Mouse (Mus musculus) MEL (cell line): ENCODE results near the gene Slc4a1. TPM values are rescaled to one million over a fixed set of nuclear protein-coding genes. Genes with fewer than 3 reads are reported as not detected.

ENCODE experiments used
- DNase-seq: peaks from one replicate; pipeline ENCODE4 v3.0.0; 2011; ENCODE audit warnings: low read depth, low spot score
- H3K27ac ChIP-seq: 2 replicates; pipeline ENCODE4 v1.5.1; 2012; ENCODE audit warnings: low read depth, mild to moderate bottlenecking, control low read depth, low read length, moderate library complexity; ENCODE audit not compliant: control insufficient read depth
- H3K27me3 ChIP-seq, 2 experiments: fragments of 150-350 bp in 1 of 2; sonication (generic) in 1 of 2; 2 replicates each; pipeline ENCODE4 v1.6.1; 2012; ENCODE audit warnings: low read length in 2 of 2, mild to moderate bottlenecking in 2 of 2, improper control_type of control experiment in 1 of 2, moderate library complexity in 1 of 2; ENCODE audit not compliant: insufficient read depth in 2 of 2, control insufficient read depth in 1 of 2
- H3K36me3 ChIP-seq, 2 experiments: 2 replicates each; pipeline ENCODE4 v1.6.1; 2012 to 2014; ENCODE audit warnings: low read length in 2 of 2, improper control_type of control experiment in 1 of 2, inconsistent platforms in 1 of 2, mild to moderate bottlenecking in 1 of 2; ENCODE audit not compliant: insufficient read depth in 2 of 2, control insufficient read depth in 1 of 2
- H3K4me1 ChIP-seq, 2 experiments: fragments of 150-350 bp in 1 of 2; sonication (generic) in 1 of 2; 2 replicates each; pipeline ENCODE4 v1.6.1; 2012; ENCODE audit warnings: low read length in 2 of 2, improper control_type of control experiment in 1 of 2, mild to moderate bottlenecking in 1 of 2; ENCODE audit not compliant: insufficient read depth in 2 of 2, control insufficient read depth in 1 of 2
- H3K4me3 ChIP-seq, 2 experiments: fragments of 150-350 bp in 1 of 2; sonication (generic) in 1 of 2; 2 replicates each; pipeline ENCODE4 v1.5.1; 2012; ENCODE audit warnings: low read depth in 2 of 2, low read length in 2 of 2, mild to moderate bottlenecking in 2 of 2, moderate library complexity in 2 of 2, control low read depth in 1 of 2, improper control_type of control experiment in 1 of 2; ENCODE audit not compliant: control insufficient read depth in 1 of 2, insufficient read depth in 1 of 2
- H3K79me2 ChIP-seq: 2 replicates; pipeline ENCODE4 v1.6.1; 2012; ENCODE audit warnings: mild to moderate bottlenecking, low read length, moderate library complexity; ENCODE audit not compliant: control insufficient read depth, poor library complexity, insufficient read depth
- H3K9ac ChIP-seq: 2 replicates; pipeline ENCODE4 v1.6.1; 2012; ENCODE audit warnings: low read depth, mild to moderate bottlenecking, control low read depth, low read length, moderate library complexity; ENCODE audit not compliant: control insufficient read depth, poor library complexity, severe bottlenecking
- H3K9me3 ChIP-seq: fragments of 150-350 bp; sonication (generic); replicated peaks from 2 replicates; pipeline ENCODE4 v1.6.1; 2012; ENCODE audit warnings: mild to moderate bottlenecking, low read length, improper control_type of control experiment, moderate library complexity; ENCODE audit not compliant: insufficient read depth
- BHLHE40 ChIP-seq: IDR thresholded peaks from 2 replicates; pipeline ENCODE4 v1.6.1; 2012; ENCODE audit warnings: low read depth, mild to moderate bottlenecking, inconsistent platforms, low read length, improper control_type of control experiment, borderline replicate concordance
- CHD1 ChIP-seq: IDR thresholded peaks from 2 replicates; pipeline ENCODE4 v1.6.1; 2012; ENCODE audit warnings: low read depth, mild to moderate bottlenecking, inconsistent platforms, low read length, improper control_type of control experiment
- CTCF ChIP-seq, 3 experiments: IDR thresholded peaks in 2 of 3; conservative IDR thresholded peaks in 1 of 3; 2 replicates each; pipeline ENCODE4 v1.5.1; 2011 to 2012; ENCODE audit warnings: low read length in 3 of 3, low read depth in 2 of 3, mild to moderate bottlenecking in 2 of 3, improper control_type of control experiment in 1 of 3, inconsistent platforms in 1 of 3, mixed read lengths in 1 of 3, moderate library complexity in 1 of 3; ENCODE audit not compliant: control insufficient read depth in 1 of 3, insufficient read depth in 1 of 3, poor library complexity in 1 of 3, severe bottlenecking in 1 of 3
- EP300 ChIP-seq, 2 experiments: IDR thresholded peaks; 2 replicates each; pipeline ENCODE4 v1.6.1; 2011; ENCODE audit warnings: improper control_type of control experiment in 2 of 2, low read length in 2 of 2, low read depth in 1 of 2, mild to moderate bottlenecking in 1 of 2
- ETS1 ChIP-seq: IDR thresholded peaks from 2 replicates; pipeline ENCODE4 v1.6.1; 2012; ENCODE audit warnings: low read depth, mild to moderate bottlenecking, inconsistent platforms, low read length, improper control_type of control experiment, moderate library complexity
- JUND ChIP-seq: IDR thresholded peaks from 2 replicates; pipeline ENCODE4 v1.6.1; 2011; ENCODE audit warnings: low read depth, mild to moderate bottlenecking, improper control_type of control experiment, low read length
- MAX ChIP-seq: IDR thresholded peaks from 2 replicates; pipeline ENCODE4 v1.6.1; 2011; ENCODE audit warnings: low read length, improper control_type of control experiment
- MAZ ChIP-seq: IDR thresholded peaks from 2 replicates; pipeline ENCODE4 v1.6.1; 2012; ENCODE audit warnings: low read depth, mild to moderate bottlenecking, inconsistent platforms, low read length, improper control_type of control experiment
- MEF2A ChIP-seq: IDR thresholded peaks from 2 replicates; pipeline ENCODE4 v1.6.1; 2014; ENCODE audit warnings: low read depth, mild to moderate bottlenecking, inconsistent platforms, low read length, improper control_type of control experiment; ENCODE audit not compliant: poor library complexity, insufficient replicate concordance, severe bottlenecking; ENCODE audit errors: extremely low read depth
- MYB ChIP-seq: IDR thresholded peaks from 2 replicates; pipeline ENCODE4 v1.6.1; 2011; ENCODE audit warnings: mild to moderate bottlenecking, low read depth, low read length, improper control_type of control experiment
- MYC ChIP-seq: IDR thresholded peaks from 2 replicates; pipeline ENCODE4 v1.6.1; 2011; ENCODE audit warnings: low read depth, mild to moderate bottlenecking, low read length, improper control_type of control experiment, moderate library complexity
- NELFE ChIP-seq: IDR thresholded peaks from 2 replicates; pipeline ENCODE4 v1.6.1; 2011; ENCODE audit warnings: low read depth, low read length, improper control_type of control experiment
- NRF1 ChIP-seq: IDR thresholded peaks from 2 replicates; pipeline ENCODE4 v1.6.1; 2014; ENCODE audit warnings: low read depth, mild to moderate bottlenecking, inconsistent platforms, low read length, improper control_type of control experiment, moderate library complexity; ENCODE audit not compliant: poor library complexity, insufficient read depth, severe bottlenecking
- POLR2A ChIP-seq, 2 experiments: IDR thresholded peaks; 2 replicates each; pipeline ENCODE4 v1.6.1; 2011 to 2012; ENCODE audit warnings: low read length in 2 of 2, mild to moderate bottlenecking in 2 of 2, control low read depth in 1 of 2, improper control_type of control experiment in 1 of 2, low read depth in 1 of 2, moderate library complexity in 1 of 2; ENCODE audit not compliant: control insufficient read depth in 1 of 2, insufficient read depth in 1 of 2, poor library complexity in 1 of 2
- POLR2AphosphoS2 ChIP-seq: IDR thresholded peaks from 2 replicates; pipeline ENCODE4 v1.6.1; 2011; ENCODE audit warnings: low read length, improper control_type of control experiment
- POLR2AphosphoS5 ChIP-seq: IDR thresholded peaks from 2 replicates; pipeline ENCODE4 v1.6.1; 2012; ENCODE audit warnings: low read depth, borderline replicate concordance, mild to moderate bottlenecking, inconsistent platforms, low read length, moderate library complexity, mixed read lengths
- SMC3 ChIP-seq: IDR thresholded peaks from 2 replicates; pipeline ENCODE4 v1.6.1; 2011; ENCODE audit warnings: low read depth, low read length, improper control_type of control experiment
- TAL1 ChIP-seq: IDR thresholded peaks from 2 replicates; pipeline ENCODE4 v1.6.1; 2012; ENCODE audit warnings: mild to moderate bottlenecking, inconsistent platforms, low read length, moderate library complexity, mixed read lengths
- TCF12 ChIP-seq: IDR thresholded peaks from 2 replicates; pipeline ENCODE4 v1.6.1; 2014; ENCODE audit warnings: low read depth, mild to moderate bottlenecking, inconsistent platforms, low read length, improper control_type of control experiment, moderate library complexity
- UBTF ChIP-seq: IDR thresholded peaks from 2 replicates; pipeline ENCODE4 v1.6.1; 2012; ENCODE audit warnings: low read depth, mild to moderate bottlenecking, inconsistent platforms, low read length, improper control_type of control experiment, moderate library complexity, borderline replicate concordance; ENCODE audit not compliant: insufficient read depth
- polyA plus RNA-seq, 2 experiments: library from polyadenylated mRNA; stranded (reverse) in 1 of 2; unstranded in 1 of 2; fragments of >175 nt in 1 of 2; fragments of >200 nt in 1 of 2; gene quantifications; 2 replicates each; pipeline versions ENCODE4 v1.2.1 to v1.2.4; 2012; ENCODE audit warnings: low replicate concordance in 2 of 2, low read depth in 1 of 2; ENCODE audit not compliant: insufficient read length in 2 of 2, insufficient read depth in 1 of 2, missing spikeins in 1 of 2
- total RNA-seq: library from RNA; depleted of rRNA; stranded (reverse); fragments of 300-350 nt; gene quantifications from 2 replicates; pipeline ENCODE4 v1.2.3, GENCODE M21; 2012

Gene Slc4a1
- total and polyA plus RNA-seq, 3 experiments: 0.23 to 0.35 TPM; not detected in 1

DNA sequence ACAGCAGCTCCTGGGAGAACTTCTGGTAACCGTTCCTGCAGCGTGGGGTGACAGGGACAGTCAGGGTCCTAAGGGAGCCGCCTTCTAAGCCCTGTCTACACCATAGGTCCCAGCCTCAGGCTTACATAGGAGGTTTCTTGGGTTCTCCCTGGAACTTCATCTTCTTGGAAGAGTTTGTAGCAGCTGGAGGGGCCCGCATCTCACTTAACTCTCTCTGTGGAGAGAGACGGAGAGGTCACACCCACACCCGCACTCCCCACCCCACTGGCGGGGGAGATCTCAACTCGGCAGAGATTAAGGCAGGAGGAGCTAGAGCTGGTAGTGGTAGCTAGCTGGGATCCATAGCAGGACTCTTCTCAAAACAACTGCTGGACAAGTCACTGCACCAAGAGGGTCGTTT lies 57.9 kb downstream of the Slc4a1 start:
- Histone ChIP-seq H3K79me2 (peaks cover under 1% of the 10 kb centered on the region; the same call in 1 of the 2 replicates), H3K27me3 (no peaks in the 10 kb centered on the region), H3K27ac (no peak overlapping the region), H3K4me1 (peaks cover 0 to 7% of the 10 kb centered on the region in 2 experiments; a peak in 2 of 4 replicates), H3K36me3 (peaks cover 2 to 5% of the 10 kb centered on the region in 2 experiments; a peak in 3 of 4 replicates), H3K9ac (no peak overlapping the region), H3K9me3 (no peaks in the 10 kb centered on the region), H3K4me3 (no peak overlapping the region)
- DNase-seq: no peak
- TF ChIP-seq POLR2AphosphoS2: no peak
- no peak for TF ChIP-seq MYB
- no peak for TF ChIP-seq POLR2AphosphoS5
- TF ChIP-seq TCF12: no peak
- TF ChIP-seq ETS1: no peak
- no peak for TF ChIP-seq BHLHE40
- TF ChIP-seq MYC: no peak
- TF ChIP-seq CHD1: no peak
- TF ChIP-seq EP300 (IDR thresholded peaks at IDR 0.05; ENCODE audit: low read depth in 1 of 2, low read length in 2 of 2): no peak
- TF ChIP-seq UBTF: no peak
- TF ChIP-seq MEF2A: no peak

DNA sequence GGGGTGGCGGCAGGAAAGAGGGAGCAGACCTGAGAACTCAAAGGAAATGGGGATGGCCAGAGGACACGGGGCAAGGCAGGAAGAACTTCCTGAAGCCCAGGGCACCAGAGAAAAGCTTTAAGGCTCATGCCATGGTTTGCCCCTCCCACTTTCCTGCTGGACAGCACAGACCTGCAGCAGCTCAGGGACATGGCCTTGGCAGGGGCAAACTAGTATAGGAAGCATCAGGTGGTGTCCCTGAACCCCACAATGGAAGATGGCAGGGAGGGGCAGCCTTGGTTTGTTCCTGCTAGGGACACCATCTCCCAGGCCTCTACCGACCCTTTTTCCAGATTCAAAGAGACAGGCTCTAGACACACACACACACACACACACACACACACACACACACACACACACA lies 60.6 kb downstream of the Slc4a1 start:
- Histone ChIP-seq H3K9ac (no peak overlapping the region), H3K27me3 (no peaks in the 10 kb centered on the region), H3K4me1 (peaks cover 0 to 7% of the 10 kb centered on the region in 2 experiments; a peak in 2 of 4 replicates), H3K9me3 (no peaks in the 10 kb centered on the region), H3K79me2 (no peaks in the 10 kb centered on the region), H3K27ac (no peak overlapping the region), H3K36me3 (peaks cover 0 to 5% of the 10 kb centered on the region in 2 experiments; a peak in 2 of 4 replicates), H3K4me3 (no peak overlapping the region)
- TF ChIP-seq MAX: no peak
- DNase-seq: no peak

DNA sequence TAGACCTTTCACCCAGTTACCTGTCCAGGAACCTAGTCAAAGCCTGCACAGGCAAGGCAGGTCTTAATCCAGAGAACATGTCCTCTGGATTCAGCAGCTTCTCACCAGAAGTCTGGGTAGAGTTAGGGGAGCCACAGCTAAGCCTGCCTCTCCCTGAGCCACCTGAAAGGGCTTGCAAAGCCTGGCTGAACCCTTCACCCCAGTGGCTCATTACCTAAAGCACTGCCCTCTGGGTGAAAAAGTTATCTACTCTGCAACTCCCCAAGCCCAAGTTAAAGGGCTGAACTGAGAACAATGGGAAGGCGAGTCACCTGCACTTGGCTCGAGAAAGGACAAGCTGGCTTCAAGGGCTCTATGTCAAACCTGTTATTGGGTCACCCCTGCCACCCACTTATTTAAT lies 61.9 kb downstream of the Slc4a1 start:
- no peak overlapping the region for H3K9ac ChIP-seq
- H3K79me2 ChIP-seq: no peaks in the 10 kb centered on the region
- no peak for DNase-seq
- H3K9me3 ChIP-seq: no peaks in the 10 kb centered on the region
- TF ChIP-seq NRF1 (no peak), MEF2A (no peak), POLR2AphosphoS5 (no peak), TAL1 (no peak), POLR2AphosphoS2 (no peak), CHD1 (no peak), SMC3 (no peak), POLR2A (IDR thresholded peaks at IDR 0.05; ENCODE audit: control insufficient read depth in 1 of 2, insufficient read depth in 1 of 2, low read depth in 1 of 2, low read length in 2 of 2, poor library complexity in 1 of 2) (no peak), NELFE (no peak), JUND (no peak), MAZ (no peak), CTCF (IDR thresholded peaks at IDR 0.05 in 2 of 3, conservative IDR thresholded peaks at IDR 0.05 in 1 of 3; ENCODE audit: control insufficient read depth in 1 of 3, insufficient read depth in 1 of 3, low read depth in 2 of 3, low read length in 3 of 3, poor library complexity in 1 of 3, severe bottlenecking in 1 of 3) (no peak)
- peaks cover 2 to 4% of the 10 kb centered on the region in 2 experiments; a peak in 2 of 4 replicates for H3K4me1 ChIP-seq
- H3K27ac ChIP-seq: no peak overlapping the region
- peaks cover 0 to 6% of the 10 kb centered on the region in 2 experiments; a peak in 3 of 4 replicates for H3K36me3 ChIP-seq
- H3K27me3 ChIP-seq: no peaks in the 10 kb centered on the region
- no peak overlapping the region for H3K4me3 ChIP-seq
